Mouse (Mus musculus) thymus, adult 2 months (tissue): ENCODE results near the gene Mn1.

Source experiments
- CTCF ChIP-seq: fragments of 200-500 bp; IDR thresholded peaks from 2 replicates; pipeline ENCODE4 v1.5.1; 2012; ENCODE audit warnings: mild to moderate bottlenecking, control low read depth, low read length, moderate library complexity, borderline replicate concordance; ENCODE audit not compliant: control insufficient read depth, poor library complexity, insufficient read depth; ENCODE audit errors: extremely low read depth
- POLR2A ChIP-seq: fragments of 200-500 bp; IDR thresholded peaks from 2 replicates; pipeline ENCODE4 v1.6.1; 2012; ENCODE audit warnings: mild to moderate bottlenecking, low read length, control low read depth, moderate library complexity; ENCODE audit not compliant: control insufficient read depth, poor library complexity, insufficient read depth; ENCODE audit errors: extremely low read depth

DNA sequence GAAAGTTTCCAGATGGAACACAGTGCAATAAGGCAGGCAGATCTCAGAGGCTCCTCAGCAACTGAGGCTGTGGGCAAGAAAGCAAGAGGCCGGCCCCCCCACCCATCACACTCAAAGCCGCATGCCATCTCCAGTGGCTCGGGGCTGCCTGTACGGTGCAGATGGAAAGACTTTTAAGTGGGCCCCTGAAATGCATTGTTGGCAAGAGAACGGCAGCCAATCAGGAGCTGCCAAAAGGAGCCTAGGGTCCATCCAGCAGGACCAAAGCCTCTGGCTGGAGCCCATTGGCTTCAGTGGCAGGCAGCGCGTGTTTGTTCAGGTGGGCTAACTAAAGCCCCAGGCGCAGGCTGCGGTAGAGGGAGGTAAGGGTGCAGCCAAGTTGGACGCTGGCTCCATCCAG is 21.4 kb upstream of the Mn1 start:
- TF ChIP-seq CTCF (no peak), POLR2A (no peak)
